Mouse (Mus musculus): ENCODE results near the gene 1600014C23Rik. TPM values are rescaled to one million over a fixed set of nuclear protein-coding genes. Genes with fewer than 3 reads are reported as not detected.

Gene 1600014C23Rik
- not detected for total RNA-seq (2021)
- long read RNA-seq, experiment 1 = 0 reads
- long read RNA-seq, experiment 2, partial matches to known transcripts = 0 of 1 reads
- long read RNA-seq, experiment 2, other reads (novel, unspliced or antisense) = 0 of 1 reads

DNA sequence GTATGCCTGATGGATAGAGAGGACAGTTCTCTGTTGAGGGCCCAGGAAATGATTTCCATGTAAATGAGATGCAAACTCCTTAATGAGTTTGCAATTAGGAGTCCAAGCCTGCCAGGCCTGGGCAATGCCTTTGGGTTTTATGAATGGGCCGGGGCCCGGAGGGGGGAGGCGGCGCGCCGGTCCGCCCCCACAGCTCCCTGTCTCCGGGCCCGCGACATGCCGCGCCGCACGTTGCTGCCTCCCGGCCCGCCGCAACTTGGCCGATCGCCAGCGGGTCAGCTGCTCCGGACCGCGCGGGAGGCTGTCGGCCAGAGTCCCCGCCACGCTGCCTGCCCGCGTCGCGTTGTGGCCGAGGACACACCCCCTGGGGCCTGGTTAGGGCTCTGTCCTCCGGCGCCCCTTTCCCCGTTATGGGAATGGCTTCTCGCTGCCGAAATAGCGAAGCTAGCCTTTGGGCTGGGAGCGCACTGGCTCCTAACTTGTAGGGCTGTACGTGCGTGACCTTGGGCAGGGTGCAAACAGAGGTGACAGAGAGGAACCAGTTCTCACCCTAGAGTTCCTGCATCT, at the start of gene 1600014C23Rik:
Gene 1600014C23Rik, minus strand, starts transcription at position 110 of the 567 bp plus-strand sequence.
- DNase-seq = peak; percentile 50

DNA sequence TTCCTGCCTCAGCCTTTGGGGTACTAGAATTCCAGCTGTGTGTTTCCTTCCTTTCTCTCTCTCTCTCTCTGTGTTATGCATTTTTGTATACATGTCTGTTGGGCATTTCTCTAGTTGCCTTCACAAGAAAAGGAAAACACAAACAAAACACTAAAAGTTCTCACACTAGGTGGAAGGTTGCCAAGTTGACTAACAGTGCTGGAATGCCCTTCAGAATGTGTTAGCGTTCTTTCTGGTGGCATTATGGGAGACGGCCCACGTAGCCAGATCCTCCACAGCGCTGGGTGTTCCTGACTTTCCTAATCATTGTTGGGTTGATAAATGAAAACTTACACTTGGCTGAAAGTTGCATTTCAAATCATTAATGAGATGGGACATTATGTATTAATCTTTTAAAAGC, 44.8 kb upstream of the 1600014C23Rik start:
- no peak for DNase-seq

DNA sequence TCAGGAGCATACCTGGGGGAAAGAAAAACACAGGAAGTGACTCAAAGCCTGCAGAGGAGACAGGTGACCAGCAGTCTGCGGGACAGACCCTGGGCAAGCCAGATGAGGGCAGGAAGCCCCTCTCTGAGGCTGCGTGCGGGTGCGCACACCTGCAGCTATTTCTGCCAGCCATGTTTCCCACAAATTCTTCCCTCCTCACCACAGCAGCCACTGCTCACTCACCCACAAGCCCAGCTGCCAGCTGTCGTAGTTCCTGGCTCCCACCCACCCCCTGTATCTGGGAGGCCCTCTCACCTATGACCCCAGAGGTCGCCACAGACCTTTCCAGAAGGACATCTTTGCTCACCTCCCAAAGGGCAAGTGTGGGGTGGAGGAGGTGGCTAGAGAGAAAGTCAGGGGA, 43.8 kb upstream of the 1600014C23Rik start:
- no peak for DNase-seq

DNA sequence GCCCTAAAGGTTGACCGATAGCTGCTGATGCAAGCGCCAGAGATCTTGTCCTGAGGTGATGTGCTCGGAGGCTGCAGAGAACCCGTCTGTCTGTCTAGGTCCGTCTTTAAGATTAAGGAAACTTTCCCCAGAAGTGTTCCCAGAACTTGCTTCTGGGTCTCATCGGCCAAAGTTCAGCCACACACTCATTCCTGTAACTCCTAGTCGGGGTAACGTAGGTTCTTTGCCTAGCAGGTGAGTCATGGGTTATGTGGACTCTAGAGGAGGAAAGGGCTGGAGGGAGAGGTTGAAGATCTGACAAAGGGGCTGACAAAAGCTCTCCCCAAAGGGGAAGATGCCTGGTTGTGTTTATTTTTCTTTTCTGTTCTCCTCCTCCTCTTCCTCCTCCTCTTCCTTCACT, 42.5 kb upstream of the 1600014C23Rik start:
- no peak for DNase-seq

DNA sequence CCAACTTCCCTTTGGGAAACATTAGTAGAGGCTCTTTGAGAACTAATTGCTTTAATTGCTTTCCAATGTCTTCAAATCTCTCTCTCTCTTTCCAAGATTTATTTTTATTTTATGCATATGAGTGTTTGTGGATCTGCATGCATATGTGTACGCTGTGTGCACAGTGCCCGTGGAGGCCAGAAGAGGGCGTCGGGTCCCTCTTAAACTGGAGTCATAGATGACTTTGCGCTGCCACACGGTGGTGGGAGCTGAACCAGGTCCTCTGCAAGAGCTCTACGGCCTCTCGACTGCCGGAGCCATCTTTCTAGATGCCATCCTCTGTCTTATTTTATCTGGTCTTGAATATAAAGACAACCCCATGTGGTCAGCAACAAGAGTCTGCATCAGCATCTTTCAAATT, 41.8 kb upstream of the 1600014C23Rik start:
- DNase-seq = no peak

DNA sequence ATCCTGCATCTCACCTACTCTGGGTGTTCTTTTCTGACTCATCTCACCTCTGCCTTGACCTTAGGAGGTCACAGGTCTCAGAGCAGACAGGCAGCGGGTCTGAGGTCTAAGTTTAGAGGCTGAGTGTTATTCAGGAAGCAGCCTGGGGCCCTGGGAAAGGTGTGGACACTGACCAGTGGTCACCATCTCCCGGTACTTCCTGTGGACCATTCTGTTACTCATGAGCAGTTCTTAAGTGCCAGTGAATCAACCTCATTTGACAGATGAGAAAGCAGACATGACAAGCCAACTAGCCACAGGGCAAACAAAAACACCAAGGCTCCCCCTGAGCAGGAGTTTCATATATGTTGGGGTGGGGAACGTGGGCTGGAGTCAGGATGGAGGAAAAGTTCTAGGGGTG, 38.9 kb upstream of the 1600014C23Rik start:
- DNase-seq = no peak

DNA sequence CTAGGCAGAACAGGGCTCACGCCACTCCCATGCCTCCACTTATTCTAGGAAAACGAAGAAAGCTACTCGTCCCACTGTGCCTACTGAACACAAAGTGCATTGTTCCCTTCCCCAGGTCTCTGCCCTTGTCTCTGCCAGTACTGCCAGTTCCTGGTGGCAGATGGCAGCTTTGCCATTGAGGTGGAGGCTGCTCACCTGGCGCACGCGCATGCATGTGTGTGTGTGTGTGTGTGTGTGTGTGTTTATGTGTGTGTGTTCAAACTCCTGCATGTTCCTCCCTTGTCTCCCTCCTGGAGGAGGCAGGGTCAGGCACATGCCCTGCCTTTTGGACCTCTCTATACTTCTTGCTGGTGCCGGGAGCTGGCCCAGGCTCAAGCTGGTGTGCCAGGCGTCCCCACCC, 38.5 kb upstream of the 1600014C23Rik start:
- no peak for DNase-seq

DNA sequence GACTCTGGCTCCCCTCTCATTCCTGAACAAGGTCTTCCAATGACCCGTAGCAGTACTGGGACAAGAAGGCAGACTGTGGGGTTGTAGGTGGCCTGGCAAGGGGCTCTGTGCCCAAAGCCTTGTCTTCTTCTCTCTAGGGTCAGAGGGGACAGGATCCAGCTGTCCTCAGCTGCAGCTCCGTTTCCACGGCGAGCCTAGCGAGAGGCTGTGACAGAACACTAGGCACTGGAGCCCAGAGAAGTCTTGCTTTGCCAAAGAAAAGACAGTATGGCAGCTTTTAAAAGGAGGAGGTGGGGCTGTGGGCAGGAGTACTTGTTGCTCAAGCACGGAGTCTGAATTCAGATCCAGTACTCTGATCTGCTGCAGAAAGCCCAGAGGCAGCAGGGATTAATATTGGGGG, 36.8 kb upstream of the 1600014C23Rik start:
- no peak for DNase-seq

DNA sequence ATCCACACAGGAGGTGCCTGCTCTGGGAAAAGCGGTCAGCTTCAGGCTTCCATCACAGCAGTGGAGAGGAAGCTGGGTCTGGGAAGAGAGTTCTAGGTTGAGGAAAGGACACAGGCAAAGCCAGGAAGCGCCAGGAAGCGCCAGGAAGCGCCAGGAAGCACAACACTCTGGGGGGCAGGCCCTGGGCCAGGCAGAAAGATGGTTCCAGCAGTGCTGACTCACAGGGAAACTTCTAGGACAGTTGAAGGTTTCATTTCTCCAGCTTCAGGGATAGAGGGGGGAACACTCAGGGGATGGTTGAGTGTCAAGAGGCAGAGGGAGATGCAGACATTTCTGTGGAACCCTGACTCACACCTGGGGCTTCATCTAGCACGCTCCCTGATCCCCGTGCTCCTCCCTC, 36.2 kb upstream of the 1600014C23Rik start:
- peak; percentile 61 for DNase-seq

DNA sequence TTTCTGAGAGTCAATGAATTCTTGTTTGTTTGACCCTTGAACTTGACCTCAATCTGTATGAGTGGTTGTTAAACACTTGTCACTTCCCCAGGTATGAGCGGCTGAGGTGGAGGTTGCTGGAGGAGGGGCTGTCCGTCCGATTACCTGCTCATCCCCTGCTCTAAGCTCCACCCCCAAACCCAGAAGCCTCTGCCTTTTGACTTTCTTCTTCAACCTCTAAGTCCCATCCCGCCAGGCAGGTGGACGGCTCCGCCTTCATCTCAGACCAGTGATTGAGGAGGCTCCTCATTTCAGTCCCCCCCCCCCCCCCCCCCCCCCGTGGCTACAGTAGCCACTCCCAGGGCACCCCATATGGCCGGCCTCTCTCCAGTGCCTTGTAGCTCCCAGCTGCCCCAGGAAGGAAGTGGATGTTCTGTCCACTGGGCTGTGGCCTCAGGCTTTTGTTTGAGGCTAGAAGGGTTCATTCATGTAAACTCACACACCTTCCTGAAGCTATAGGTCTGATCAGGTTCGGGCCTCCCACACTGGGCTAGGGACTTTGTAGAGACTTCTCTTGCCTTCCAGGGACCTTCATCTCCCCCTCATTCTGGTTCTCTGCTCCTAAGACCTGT, 34.0 kb upstream of the 1600014C23Rik start:
- no peak for DNase-seq

DNA sequence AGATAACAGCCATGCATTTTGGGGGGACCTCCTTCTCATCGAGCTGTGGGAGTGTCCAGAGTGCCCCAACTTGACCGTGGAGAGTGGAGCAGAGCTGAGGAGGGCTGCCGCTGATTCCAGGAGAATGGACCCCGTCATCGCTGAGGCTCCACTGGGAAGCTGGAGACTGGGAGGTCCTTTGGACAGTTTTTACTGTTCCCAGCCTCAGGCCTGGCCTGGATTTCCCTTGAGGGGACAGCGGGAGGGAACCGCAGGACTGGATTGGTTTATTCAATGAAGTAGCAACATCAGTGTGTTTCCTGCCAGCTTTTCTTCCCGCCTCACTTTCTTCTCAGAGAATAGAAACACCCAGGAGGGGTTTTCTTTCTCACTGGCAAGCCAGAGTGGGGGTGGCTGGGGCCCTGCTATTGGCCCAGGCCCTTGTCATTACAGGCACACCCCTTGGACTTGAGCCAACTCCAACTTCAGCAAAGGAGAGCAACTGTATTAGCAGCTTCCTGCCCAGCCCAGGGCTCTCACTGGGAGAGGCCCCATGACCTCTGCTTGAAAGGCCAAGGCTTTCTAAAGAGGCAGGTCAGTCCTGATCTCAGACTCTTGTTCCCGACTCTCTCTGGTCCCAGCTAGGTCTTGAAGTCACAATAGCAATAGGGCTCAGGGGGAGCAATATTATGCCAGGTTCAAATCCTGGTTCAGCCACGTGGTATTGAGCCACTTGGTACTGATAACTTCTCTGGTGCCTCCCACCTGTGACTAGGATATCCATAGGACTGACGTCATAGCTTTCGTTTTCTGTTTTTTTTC, 33.3 kb upstream of the 1600014C23Rik start:
- peak; percentile 84 for DNase-seq

DNA sequence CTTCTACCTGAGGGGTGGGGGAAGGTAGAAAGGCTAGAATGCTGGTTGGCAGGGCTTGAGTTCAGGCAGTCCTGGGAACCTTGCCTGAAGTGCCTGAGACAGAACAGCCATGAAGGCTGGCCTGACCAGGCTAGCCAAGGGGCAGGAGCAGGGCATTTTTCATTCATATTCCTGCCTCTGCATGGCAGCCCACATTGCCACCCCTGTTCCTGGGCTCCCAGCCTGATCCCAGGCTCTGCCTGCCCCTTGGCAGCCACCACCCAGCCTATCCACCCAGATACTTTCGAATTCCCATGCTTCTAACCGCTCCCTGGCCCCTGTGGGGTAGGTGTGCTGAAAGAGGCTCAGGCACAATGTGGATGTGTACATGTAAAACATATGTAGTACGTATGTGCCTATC, 32.3 kb upstream of the 1600014C23Rik start:
- no peak for DNase-seq

DNA sequence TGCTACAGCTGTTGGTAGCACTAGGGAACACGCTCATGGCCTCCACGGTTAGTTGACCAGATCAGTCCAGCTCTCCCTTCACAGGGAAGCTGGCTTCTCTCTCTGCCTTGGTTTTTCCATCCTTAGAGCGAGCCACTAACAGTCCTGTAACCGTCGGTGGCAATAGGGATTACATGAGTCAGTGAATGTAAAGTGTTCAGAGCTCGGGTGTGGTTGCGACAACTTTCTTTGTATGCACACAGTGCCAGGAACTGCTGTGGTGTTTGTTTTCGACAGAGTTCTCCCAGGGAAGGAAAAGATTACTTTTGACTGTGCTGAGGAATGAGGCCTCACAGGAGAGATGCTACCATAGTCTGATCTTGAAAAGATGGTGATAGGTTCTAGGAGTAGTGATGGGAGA, 29.5 kb upstream of the 1600014C23Rik start:
- DNase-seq = no peak

DNA sequence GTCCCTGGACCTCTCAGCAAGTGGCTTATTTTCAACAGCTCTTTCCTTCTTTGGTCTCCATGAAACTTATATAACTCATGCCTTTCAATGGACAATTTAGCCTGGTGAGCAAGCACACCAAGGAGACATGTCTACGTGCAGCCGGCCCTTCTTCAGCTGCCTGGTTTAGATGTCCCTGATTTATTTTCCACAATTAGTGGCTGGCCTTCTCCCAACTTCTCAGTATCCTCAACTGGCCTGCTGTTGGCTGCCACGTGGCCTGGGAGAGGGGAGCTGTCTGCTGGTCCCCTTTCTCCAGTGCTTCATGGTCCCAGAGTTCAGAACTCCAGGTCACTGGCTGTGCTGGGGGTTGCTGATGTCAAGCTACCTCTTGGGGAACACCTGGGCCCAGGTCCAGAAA, 28.3 kb upstream of the 1600014C23Rik start:
- no peak for DNase-seq

DNA sequence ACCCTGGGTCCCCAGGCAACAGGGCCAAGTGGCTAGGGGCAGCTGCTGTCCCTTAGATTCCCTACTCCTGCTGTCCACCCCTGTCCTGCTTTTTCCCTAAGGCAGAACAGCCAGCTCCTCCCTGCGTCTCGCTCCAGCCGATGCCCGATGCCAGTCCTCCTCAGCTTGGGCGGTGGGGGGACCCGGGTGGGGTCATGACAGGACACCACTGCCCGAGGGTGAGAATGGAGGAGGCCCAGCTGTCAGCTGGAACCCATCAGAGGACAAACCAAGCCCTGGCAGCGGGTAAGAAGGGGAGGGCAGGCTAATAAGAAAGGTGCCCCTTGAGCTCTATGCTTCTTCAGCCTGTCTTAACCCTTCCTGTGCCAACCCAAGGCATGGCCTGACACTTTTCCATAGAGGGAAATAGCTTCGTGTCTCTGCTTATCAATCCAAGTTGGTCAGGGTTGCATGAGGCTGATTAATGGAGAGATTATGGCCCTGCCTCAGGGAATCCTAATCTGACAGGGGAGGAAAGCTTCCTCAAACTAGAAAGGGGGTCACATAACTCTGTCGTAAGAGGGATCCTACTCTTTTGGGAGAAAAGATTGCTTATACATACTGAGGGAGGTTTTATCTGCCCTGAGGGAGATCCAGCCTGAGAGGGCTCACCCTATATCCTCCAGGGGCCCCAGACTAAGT, 27.5 kb upstream of the 1600014C23Rik start:
- DNase-seq = peak; percentile 65

DNA sequence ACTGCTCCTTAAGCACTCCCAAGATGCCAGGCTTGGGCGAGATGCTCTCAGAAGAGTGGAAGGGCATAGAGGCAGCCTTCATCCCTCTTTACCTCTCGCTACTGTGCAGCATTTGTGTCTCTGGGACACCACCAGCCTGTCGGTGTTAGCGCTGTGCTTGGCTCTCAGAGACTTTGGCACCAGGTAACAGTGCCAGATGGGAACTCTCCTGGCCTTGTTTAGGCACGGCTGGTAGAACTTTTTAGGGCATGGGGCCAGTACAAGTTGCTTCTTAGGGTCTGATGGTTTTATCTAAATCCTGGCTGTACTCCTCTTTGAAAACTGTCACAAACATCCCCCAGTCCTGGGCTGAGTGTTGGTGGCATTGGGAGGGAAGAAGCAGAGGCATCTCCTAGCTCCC, 26.1 kb upstream of the 1600014C23Rik start:
- no peak for DNase-seq

DNA sequence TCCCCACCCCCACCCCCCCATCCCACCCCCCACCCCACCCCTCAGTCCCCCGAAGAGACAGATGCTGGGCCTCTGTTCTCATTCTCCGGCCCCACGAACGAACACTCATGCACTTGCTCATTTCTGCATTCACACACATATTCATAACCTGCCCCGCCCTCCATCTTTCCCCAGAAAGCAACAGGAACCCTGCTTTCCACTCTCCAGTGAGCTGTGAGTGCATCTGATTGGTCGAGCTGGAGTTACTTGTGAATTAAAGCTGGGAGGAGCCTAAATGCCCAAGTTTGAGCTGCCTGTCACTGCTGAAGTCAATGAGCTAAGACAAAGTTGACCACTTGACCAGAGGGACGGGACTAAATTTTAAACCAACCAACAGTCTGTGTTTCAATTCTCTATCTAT, 25.2 kb upstream of the 1600014C23Rik start:
- DNase-seq = no peak

DNA sequence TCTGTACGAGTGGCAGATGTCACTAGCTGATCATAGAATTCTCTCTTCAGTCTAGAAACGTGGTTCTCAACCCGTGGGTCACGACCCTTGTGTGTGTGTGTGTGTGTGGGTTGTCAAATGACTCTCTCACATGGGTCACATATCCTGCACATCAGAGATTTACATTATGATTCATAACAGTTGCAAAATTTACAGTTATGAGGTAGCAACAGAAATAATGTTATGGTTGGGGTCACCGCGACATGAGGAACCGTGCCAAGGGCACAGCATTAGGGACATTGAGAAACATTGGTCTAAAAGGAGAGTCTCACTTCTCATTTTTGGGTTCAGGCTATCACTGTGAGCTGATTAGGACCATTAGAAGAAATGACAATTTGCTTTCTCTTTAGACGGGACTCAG, 24.3 kb upstream of the 1600014C23Rik start:
- DNase-seq = no peak

DNA sequence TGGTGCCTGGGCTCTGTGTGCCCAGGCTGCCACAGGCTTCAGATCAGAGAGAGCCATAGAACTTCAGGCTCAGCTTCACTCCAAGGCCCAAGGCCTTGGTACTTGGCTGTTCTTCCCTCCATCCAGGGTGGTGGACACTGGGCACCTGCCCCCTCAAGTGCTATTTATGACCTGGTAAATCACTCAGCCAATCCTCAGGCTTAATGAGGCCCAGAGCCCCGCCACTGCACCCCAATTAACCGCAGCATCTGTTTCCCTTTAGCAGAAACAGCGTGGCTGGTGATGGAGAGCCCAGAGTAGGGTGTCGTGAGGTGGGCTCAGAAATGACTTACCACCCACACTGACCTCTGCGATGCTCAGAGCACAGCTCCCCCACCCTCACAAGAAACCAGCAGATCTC, 23.2 kb upstream of the 1600014C23Rik start:
- DNase-seq = no peak

DNA sequence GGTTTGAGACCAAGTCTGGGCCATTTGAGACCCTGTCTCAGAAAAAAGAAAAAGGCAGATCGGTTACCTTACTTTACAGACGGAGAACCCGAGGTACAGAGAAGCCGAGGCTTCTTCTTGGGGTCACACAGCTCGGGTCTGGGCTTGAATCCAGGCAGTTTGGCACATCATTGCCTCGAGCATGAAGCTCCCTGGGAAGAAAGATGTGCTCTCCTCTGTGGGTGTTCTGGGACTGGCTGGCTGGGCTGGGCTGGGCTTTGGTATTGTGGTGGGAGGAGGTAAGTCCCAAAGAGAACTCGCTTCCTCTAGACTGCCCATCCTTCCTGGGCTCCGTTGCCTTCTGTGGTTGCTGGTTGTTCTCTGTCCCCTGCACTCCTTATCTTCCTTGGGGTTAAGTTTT, 22.7 kb upstream of the 1600014C23Rik start:
- no peak for DNase-seq

DNA sequence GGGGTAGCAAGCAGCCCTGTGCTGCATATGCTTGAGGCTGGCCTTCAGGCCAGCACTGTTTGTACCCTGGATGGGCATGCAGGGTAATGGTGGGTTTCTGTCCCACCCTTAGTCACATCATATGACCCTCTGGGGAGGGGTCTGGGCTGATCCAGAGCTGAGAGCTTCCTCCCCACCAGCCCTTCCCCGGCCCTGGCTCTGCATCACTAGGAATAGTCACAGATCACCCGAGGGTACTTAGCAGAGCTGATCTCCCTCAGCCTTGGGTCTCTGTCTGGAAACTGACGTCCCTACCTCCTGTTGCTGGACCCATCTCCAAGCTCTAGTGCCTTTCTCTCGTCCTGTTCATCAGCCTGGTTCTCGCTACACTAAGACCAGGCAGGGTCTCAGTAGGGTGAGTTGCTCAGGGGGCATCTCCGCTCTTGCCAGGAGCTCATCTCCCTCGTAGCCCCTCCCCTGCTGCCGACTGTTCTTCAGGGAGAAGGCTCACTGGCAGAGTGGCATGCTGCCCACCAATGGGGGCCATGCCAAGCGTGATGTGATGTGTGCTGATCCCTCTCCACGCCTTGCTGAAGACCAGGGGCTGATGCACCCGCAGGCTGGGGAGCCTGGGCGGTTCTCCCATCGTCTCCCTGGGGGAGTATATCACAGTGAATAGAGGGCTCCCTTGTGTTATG, 20.7 kb upstream of the 1600014C23Rik start:
- no peak for DNase-seq

DNA sequence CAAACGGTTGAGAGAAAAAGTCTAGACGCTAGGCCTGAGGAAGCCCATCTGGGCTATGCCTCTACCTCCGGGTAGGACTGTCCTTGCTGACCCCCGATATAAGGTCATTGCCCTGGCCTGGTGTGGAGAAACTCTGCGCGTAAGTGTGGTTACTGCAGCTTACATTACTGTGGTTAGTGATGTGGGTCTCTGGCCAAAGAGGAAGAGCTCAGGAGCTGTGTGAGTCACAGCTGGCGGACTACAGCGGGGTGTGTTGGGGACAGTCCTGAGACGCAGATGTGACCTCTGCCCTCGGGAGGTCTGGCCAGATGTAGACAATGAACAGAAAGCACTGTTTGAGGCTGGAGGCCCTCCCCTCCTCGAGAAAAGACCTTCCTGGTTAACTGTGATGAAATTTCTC, 19.0 kb upstream of the 1600014C23Rik start:
- DNase-seq = no peak
